Mouse (Mus musculus): Measurements from ENCODE around the gene Rimbp3.

DNA sequence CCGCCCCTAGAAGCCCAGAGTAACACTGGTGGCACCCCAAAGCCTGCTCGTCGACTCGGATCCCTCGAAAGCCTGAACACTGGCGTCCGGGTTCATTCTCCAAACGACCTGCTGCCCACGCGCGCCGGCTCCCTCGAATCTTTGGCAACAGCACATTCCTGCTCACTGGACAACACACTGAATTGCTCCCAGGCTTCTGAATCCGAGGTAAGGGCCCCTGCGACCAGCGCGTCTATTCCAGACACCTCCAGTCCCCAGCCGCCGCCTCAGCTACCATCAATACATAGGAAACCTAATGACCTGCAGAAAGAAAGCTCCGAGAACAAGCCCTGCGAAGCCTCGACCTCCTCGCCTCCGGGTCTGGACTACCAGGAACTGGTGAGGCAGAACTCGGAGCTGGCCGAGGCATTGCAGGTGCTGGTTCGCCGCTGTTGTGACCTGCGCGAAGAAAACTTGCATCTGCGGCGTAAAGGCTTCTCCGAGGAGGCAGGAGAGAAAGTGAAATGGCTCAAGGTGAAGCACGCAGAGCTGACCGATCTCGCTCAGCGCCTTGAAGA is 1.1 kb downstream of the Rimbp3 start:
- TF ChIP-seq POLR2A (IDR thresholded peaks at IDR 0.05; ENCODE audit: extremely low read depth, insufficient read depth, low read length) (no peak), CTCF (IDR thresholded peaks at IDR 0.05; ENCODE audit: low read depth, low read length) (no peak; the same call in 1 of the 2 replicates)

All from liver, adult 2 months (tissue).